ENCODE assay signal across 8 mouse cellular contexts in the genomic region with DNA sequence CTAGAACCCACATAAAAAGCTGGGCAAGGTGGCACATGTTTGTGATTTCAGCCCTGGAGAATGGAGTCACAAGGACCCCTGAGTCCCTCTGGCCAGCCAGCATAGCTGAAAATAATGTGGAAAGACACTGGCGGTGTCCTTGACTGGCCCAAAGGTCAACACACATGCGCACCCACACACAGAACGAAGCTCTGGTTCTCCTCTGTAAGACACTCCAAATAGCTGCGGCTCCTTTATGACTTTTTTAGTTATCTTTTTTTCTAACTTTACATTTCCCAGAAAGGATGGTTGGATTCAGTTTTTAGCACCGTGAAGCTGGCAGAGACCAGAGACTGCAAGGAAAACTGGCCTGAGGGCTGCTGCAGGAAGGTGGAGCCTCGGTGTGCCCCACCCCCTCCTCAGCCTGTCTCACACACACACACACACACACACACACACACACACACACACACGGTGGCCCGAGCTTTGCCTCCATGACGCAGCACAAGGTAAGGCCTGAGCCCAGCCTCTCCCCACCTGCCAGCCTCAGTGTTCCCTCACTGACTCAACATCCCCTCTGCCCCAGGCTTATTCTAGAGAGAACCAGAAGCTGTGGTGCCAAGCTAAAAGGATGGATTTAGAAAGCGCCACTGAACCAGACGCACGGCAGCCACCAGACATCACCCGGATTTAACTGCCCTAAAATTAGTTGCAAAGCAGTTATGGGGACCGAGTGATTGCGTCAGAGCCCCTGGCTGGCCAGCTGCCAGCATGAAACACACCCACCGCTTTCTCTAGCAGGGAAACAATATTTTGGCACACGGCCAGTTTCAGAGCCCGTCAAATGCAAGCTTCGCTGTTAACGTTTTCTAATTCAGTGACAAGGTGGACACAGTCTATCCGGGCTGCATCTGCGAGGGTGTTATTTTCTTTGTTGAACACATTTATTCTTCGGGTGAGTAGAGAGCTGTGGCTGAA. TPM values are rescaled to one million over a fixed set of nuclear protein-coding genes. Genes with fewer than 3 reads are reported as not detected.
DNase-seq lines count a peak whose midpoint lies in the region; ATAC-seq and TF ChIP-seq lines count a peak whose summit lies in the region.

No protein-coding gene starts in this region.

- peak overlapping the region; percentile 78 for H3K9ac ChIP-seq in heart, embryonic 13.5 days
- H3K9ac ChIP-seq in kidney, postnatal 0 days (ENCODE audit: low read depth, low read length), result no peak overlapping the region
- H3K9ac ChIP-seq in midbrain, postnatal 0 days (replicated peaks; ENCODE audit: low read length, poor library complexity, severe bottlenecking), result 0 out of 2 replicates have a peak overlapping the region, but pooled peaks have one; percentile 39

- DNase-seq in embryo, embryonic 10.5 days (ENCODE audit: low spot score), result peak; percentile 55
- DNase-seq in embryo, embryonic 10 days (ENCODE audit: low spot score), result no peak
- DNase-seq in fibroblast of lung, adult 2 months (ENCODE audit: low read depth), result peak; percentile 28
- peak; percentile 82 for DNase-seq in kidney, postnatal 0 days (ENCODE audit: low spot score)
- DNase-seq in liver, result peak; percentile 77
- peak; percentile 88 for DNase-seq in midbrain, postnatal 0 days (ENCODE audit: low spot score)
- peak; percentile 50 to 86 for DNase-seq in spleen, postnatal 10 days (ENCODE audit: low spot score in 2 of 2)

- peaks cover 100% of the 10 kb centered on the region for H3K4me1 ChIP-seq in heart, embryonic 13.5 days
- H3K4me1 ChIP-seq in kidney, postnatal 0 days (replicated peaks; ENCODE audit: insufficient read depth, low read length), result peaks cover 43% of the 10 kb centered on the region
- peaks cover 26% of the 10 kb centered on the region; the same call in 1 of the 2 replicates for H3K4me1 ChIP-seq in midbrain, postnatal 0 days (ENCODE audit: insufficient read depth, low read length)

- WGBS in heart, embryonic 13.5 days, result 17% methylated on average over 21 of the region's 23 CpGs
- 21% methylated on average over 23 of the region's 23 CpGs for WGBS in kidney, postnatal 0 days
- 20% methylated on average over 23 of the region's 23 CpGs for WGBS in midbrain, postnatal 0 days

- H3K27ac ChIP-seq in heart, embryonic 13.5 days (replicated peaks), result peak overlapping the region; percentile 98
- H3K27ac ChIP-seq in kidney, postnatal 0 days, result peak overlapping the region; percentile 32; the same call in 1 of the 2 replicates
- H3K27ac ChIP-seq in midbrain, postnatal 0 days (ENCODE audit: low read depth, low read length), result peak overlapping the region; percentile 40

- peak overlapping the region; percentile 67 for H3K4me2 ChIP-seq in heart, embryonic 13.5 days
- H3K4me2 ChIP-seq in kidney, postnatal 0 days (ENCODE audit: low read length), result peak overlapping the region; percentile 43
- H3K4me2 ChIP-seq in midbrain, postnatal 0 days (ENCODE audit: low read depth, low read length, poor library complexity, severe bottlenecking), result peak overlapping the region; percentile 41

- H3K27me3 ChIP-seq in heart, embryonic 13.5 days (replicated peaks), result no peaks in the 10 kb centered on the region
- no peaks in the 10 kb centered on the region for H3K27me3 ChIP-seq in kidney, postnatal 0 days (ENCODE audit: insufficient read depth, low read length)
- H3K27me3 ChIP-seq in midbrain, postnatal 0 days (ENCODE audit: insufficient read depth, low read length), result no peaks in the 10 kb centered on the region

- peak; percentile 28; the same call in 1 of the 2 replicates for ATAC-seq in heart, embryonic 13.5 days (ENCODE audit: extremely low read depth, insufficient number of reproducible peaks, low FRiP score, low TSS enrichment)
- ATAC-seq in kidney, postnatal 0 days (replicated peaks; ENCODE audit: low FRiP score, low read depth), result peak; percentile 29; the same call in 1 of the 2 replicates
- ATAC-seq in midbrain, postnatal 0 days (ENCODE audit: low FRiP score), result peak; percentile 48

- H3K4me3 ChIP-seq in heart, embryonic 13.5 days, result peak overlapping the region; percentile 23
- H3K4me3 ChIP-seq in kidney, postnatal 0 days (replicated peaks; ENCODE audit: low read depth, low read length), result no peak overlapping the region
- no peak overlapping the region for H3K4me3 ChIP-seq in midbrain, postnatal 0 days (ENCODE audit: low read depth, low read length)

- H3K9me3 ChIP-seq in heart, embryonic 13.5 days, result no peaks in the 10 kb centered on the region
- H3K9me3 ChIP-seq in kidney, postnatal 0 days (replicated peaks; ENCODE audit: low read length), result no peaks in the 10 kb centered on the region
- H3K9me3 ChIP-seq in midbrain, postnatal 0 days (ENCODE audit: low read length), result no peaks in the 10 kb centered on the region

- no peak for TF ChIP-seq CTCF in kidney, postnatal 0 days (IDR thresholded peaks at IDR 0.05; ENCODE audit: low read depth)
- TF ChIP-seq CTCF in midbrain, postnatal 0 days (IDR thresholded peaks at IDR 0.05), result no peak

- peaks cover 4% of the 10 kb centered on the region; the same call in 1 of the 2 replicates for H3K36me3 ChIP-seq in heart, embryonic 13.5 days
- H3K36me3 ChIP-seq in kidney, postnatal 0 days (ENCODE audit: insufficient read depth, low read length), result no peaks in the 10 kb centered on the region
- no peaks in the 10 kb centered on the region for H3K36me3 ChIP-seq in midbrain, postnatal 0 days (ENCODE audit: insufficient read depth, low read length)

RNA-seq across cellular contexts. Expression of gene Sipa1l2, which starts 11.2 kb away (rescaled TPM):
- 19.7 and 20.2 TPM in 2 replicates for polyA plus RNA-seq in heart, embryonic 13.5 days (2015; fragmentation: Nextera tagmentation; extraction: Ambion mirVana)
- polyA plus RNA-seq in kidney, postnatal 0 days (2015; fragmentation: Nextera tagmentation; extraction: Ambion mirVana), result 8.2 and 9.4 TPM in 2 replicates
- total RNA-seq in midbrain, postnatal 0 days (2014; rRNA removed), result 52.6 and 53.7 TPM in 2 replicates
- polyA plus RNA-seq in midbrain, postnatal 0 days (2015; fragmentation: Nextera tagmentation; extraction: Ambion mirVana), result 8.8 and 10.1 TPM in 2 replicates

Comparison
In these comparisons a context has a peak if more than half of its experiments do, and no peak if none do; other contexts are left out.
1. H3K27ac ChIP-seq: peak in every context shown above with its lines; median percentile 98 in heart, embryonic 13.5 days; 40 in midbrain, postnatal 0 days; 32 in kidney, postnatal 0 days.